Mouse (Mus musculus): ENCODE results near the gene Litaf. TPM values are rescaled to one million over a fixed set of nuclear protein-coding genes. Genes with fewer than 3 reads are reported as not detected.
"Not testable (repeated sequence)": the region's sequence is repeated elsewhere in the genome, so short reads cannot be mapped to it uniquely, and the experiment has no call there.

Gene Litaf
- polyA plus RNA-seq, 1 experiment from 2014 or later, result 28.9 TPM

- ATAC-seq, result no peak
- Histone ChIP-seq H3K4me1 (ENCODE audit: control insufficient read depth, insufficient read depth, low read depth, low read length) (peaks cover 5% of the 10 kb centered on the region; the same call in 1 of the 2 replicates), H3K27ac (ENCODE audit: low read depth, low read length) (no peak overlapping the region), H3K27me3 (replicated peaks; ENCODE audit: control insufficient read depth, insufficient read depth, low read length) (no peaks in the 10 kb centered on the region), H3K36me3 (ENCODE audit: control insufficient read depth, insufficient read depth, low read length) (no peaks in the 10 kb centered on the region), H3K4me2 (ENCODE audit: low read length) (no peak overlapping the region), H3K9ac (ENCODE audit: low read depth, low read length) (no peak overlapping the region), H3K9me3 (ENCODE audit: control insufficient read depth, low read length) (no peaks in the 10 kb centered on the region), H3K4me3 (ENCODE audit: low read length) (no peak overlapping the region)
- 95% methylated on average over 10 of the region's 10 CpGs for WGBS
These were observed 105.0 kb downstream of the Litaf start for GRCm38 (mm10) chr16:10960916-10961315.

GRCm38 (mm10) chr16:10958763-10959440 is 107.1 kb downstream of the Litaf start:
- no peaks in the 10 kb centered on the region for H3K36me3 ChIP-seq (ENCODE audit: control insufficient read depth, insufficient read depth, low read length)
- H3K9me3 ChIP-seq (ENCODE audit: control insufficient read depth, low read length), result no peaks in the 10 kb centered on the region
- no peak overlapping the region for H3K4me3 ChIP-seq (ENCODE audit: low read length)
- no peak overlapping the region for H3K4me2 ChIP-seq (ENCODE audit: low read length)
- H3K9ac ChIP-seq (ENCODE audit: low read depth, low read length), result no peak overlapping the region
- H3K27ac ChIP-seq (ENCODE audit: low read depth, low read length), result peak overlapping the region; percentile 35; the same call in 1 of the 2 replicates
- peaks cover 5% of the 10 kb centered on the region; the same call in 1 of the 2 replicates for H3K4me1 ChIP-seq (ENCODE audit: control insufficient read depth, insufficient read depth, low read depth, low read length)
- peak; percentile 67 for ATAC-seq
- WGBS, result 39% methylated on average over 7 of the region's 7 CpGs
- no peaks in the 10 kb centered on the region for H3K27me3 ChIP-seq (replicated peaks; ENCODE audit: control insufficient read depth, insufficient read depth, low read length)

GRCm38 (mm10) chr16:10958307-10958706 is 107.7 kb downstream of the Litaf start:
- not testable (repeated sequence) for ATAC-seq; H3K27ac ChIP-seq (ENCODE audit: low read depth, low read length); H3K4me2 ChIP-seq (ENCODE audit: low read length); H3K36me3 ChIP-seq (ENCODE audit: control insufficient read depth, insufficient read depth, low read length); H3K9ac ChIP-seq (ENCODE audit: low read depth, low read length); H3K9me3 ChIP-seq (ENCODE audit: control insufficient read depth, low read length); H3K4me3 ChIP-seq (ENCODE audit: low read length); H3K4me1 ChIP-seq (ENCODE audit: control insufficient read depth, insufficient read depth, low read depth, low read length); H3K27me3 ChIP-seq (replicated peaks; ENCODE audit: control insufficient read depth, insufficient read depth, low read length)
- 96% methylated on average over 12 of the region's 12 CpGs for WGBS

- Histone ChIP-seq H3K9ac (ENCODE audit: low read depth, low read length) (no peak overlapping the region), H3K27me3 (replicated peaks; ENCODE audit: control insufficient read depth, insufficient read depth, low read length) (no peaks in the 10 kb centered on the region), H3K9me3 (ENCODE audit: control insufficient read depth, low read length) (no peaks in the 10 kb centered on the region), H3K4me3 (ENCODE audit: low read length) (no peak overlapping the region), H3K36me3 (ENCODE audit: control insufficient read depth, insufficient read depth, low read length) (no peaks in the 10 kb centered on the region), H3K4me1 (ENCODE audit: control insufficient read depth, insufficient read depth, low read depth, low read length) (peaks cover 5% of the 10 kb centered on the region; the same call in 1 of the 2 replicates), H3K4me2 (ENCODE audit: low read length) (no peak overlapping the region), H3K27ac (ENCODE audit: low read depth, low read length) (0 out of 2 replicates have a peak overlapping the region, but pooled peaks have one; percentile 9)
- ATAC-seq, result no peak
- WGBS, result 82% methylated on average over 3 of the region's 3 CpGs
These were observed 108.2 kb downstream of the Litaf start for GRCm38 (mm10) chr16:10957794-10958193.

- Histone ChIP-seq H3K4me3 (ENCODE audit: low read length) (no peak overlapping the region), H3K9ac (ENCODE audit: low read depth, low read length) (no peak overlapping the region), H3K9me3 (ENCODE audit: control insufficient read depth, low read length) (no peaks in the 10 kb centered on the region), H3K27ac (ENCODE audit: low read depth, low read length) (peak overlapping the region; percentile 26; the same call in 1 of the 2 replicates), H3K4me2 (ENCODE audit: low read length) (no peak overlapping the region), H3K36me3 (ENCODE audit: control insufficient read depth, insufficient read depth, low read length) (no peaks in the 10 kb centered on the region), H3K27me3 (replicated peaks; ENCODE audit: control insufficient read depth, insufficient read depth, low read length) (no peaks in the 10 kb centered on the region), H3K4me1 (ENCODE audit: control insufficient read depth, insufficient read depth, low read depth, low read length) (peaks cover 5% of the 10 kb centered on the region; the same call in 1 of the 2 replicates)
- peak; percentile 69 for ATAC-seq
- 45% methylated on average over 8 of the region's 8 CpGs for WGBS
These were observed 108.8 kb downstream of the Litaf start for GRCm38 (mm10) chr16:10956938-10957685.

- WGBS, result 89% methylated on average over 4 of the region's 4 CpGs
- Histone ChIP-seq H3K27ac (ENCODE audit: low read depth, low read length) (no peak overlapping the region), H3K4me2 (ENCODE audit: low read length) (no peak overlapping the region), H3K36me3 (ENCODE audit: control insufficient read depth, insufficient read depth, low read length) (no peaks in the 10 kb centered on the region), H3K27me3 (replicated peaks; ENCODE audit: control insufficient read depth, insufficient read depth, low read length) (no peaks in the 10 kb centered on the region), H3K4me3 (ENCODE audit: low read length) (no peak overlapping the region), H3K9ac (ENCODE audit: low read depth, low read length) (no peak overlapping the region), H3K4me1 (ENCODE audit: control insufficient read depth, insufficient read depth, low read depth, low read length) (peaks cover 5% of the 10 kb centered on the region; the same call in 1 of the 2 replicates), H3K9me3 (ENCODE audit: control insufficient read depth, low read length) (no peaks in the 10 kb centered on the region)
- no peak for ATAC-seq
These were observed 110.9 kb downstream of the Litaf start for GRCm38 (mm10) chr16:10955078-10955477.

- 80% methylated on average over 3 of the region's 3 CpGs for WGBS
- Histone ChIP-seq H3K36me3 (ENCODE audit: control insufficient read depth, insufficient read depth, low read length) (no peaks in the 10 kb centered on the region), H3K9ac (ENCODE audit: low read depth, low read length) (no peak overlapping the region), H3K27me3 (replicated peaks; ENCODE audit: control insufficient read depth, insufficient read depth, low read length) (no peaks in the 10 kb centered on the region), H3K4me2 (ENCODE audit: low read length) (no peak overlapping the region), H3K9me3 (ENCODE audit: control insufficient read depth, low read length) (no peaks in the 10 kb centered on the region), H3K4me3 (ENCODE audit: low read length) (no peak overlapping the region), H3K27ac (ENCODE audit: low read depth, low read length) (no peak overlapping the region), H3K4me1 (ENCODE audit: control insufficient read depth, insufficient read depth, low read depth, low read length) (peaks cover 5% of the 10 kb centered on the region; the same call in 1 of the 2 replicates)
- no peak for ATAC-seq
These were observed 113.1 kb downstream of the Litaf start for GRCm38 (mm10) chr16:10952881-10953280.

GRCm38 (mm10) chr16:10952071-10952470 is 113.9 kb downstream of the Litaf start:
- 45% methylated on average over 2 of the region's 2 CpGs for WGBS
- no peaks in the 10 kb centered on the region for H3K36me3 ChIP-seq (ENCODE audit: control insufficient read depth, insufficient read depth, low read length)
- no peaks in the 10 kb centered on the region for H3K27me3 ChIP-seq (replicated peaks; ENCODE audit: control insufficient read depth, insufficient read depth, low read length)
- H3K27ac ChIP-seq (ENCODE audit: low read depth, low read length), result no peak overlapping the region
- ATAC-seq, result no peak
- no peaks in the 10 kb centered on the region for H3K9me3 ChIP-seq (ENCODE audit: control insufficient read depth, low read length)
- no peak overlapping the region for H3K9ac ChIP-seq (ENCODE audit: low read depth, low read length)
- H3K4me2 ChIP-seq (ENCODE audit: low read length), result no peak overlapping the region
- H3K4me1 ChIP-seq (ENCODE audit: control insufficient read depth, insufficient read depth, low read depth, low read length), result peaks cover 5% of the 10 kb centered on the region; the same call in 1 of the 2 replicates
- no peak overlapping the region for H3K4me3 ChIP-seq (ENCODE audit: low read length)

- Histone ChIP-seq H3K4me3 (ENCODE audit: low read length) (no peak overlapping the region), H3K9ac (ENCODE audit: low read depth, low read length) (no peak overlapping the region), H3K4me2 (ENCODE audit: low read length) (no peak overlapping the region), H3K27ac (ENCODE audit: low read depth, low read length) (no peak overlapping the region), H3K9me3 (ENCODE audit: control insufficient read depth, low read length) (no peaks in the 10 kb centered on the region), H3K27me3 (replicated peaks; ENCODE audit: control insufficient read depth, insufficient read depth, low read length) (no peaks in the 10 kb centered on the region), H3K36me3 (ENCODE audit: control insufficient read depth, insufficient read depth, low read length) (no peaks in the 10 kb centered on the region), H3K4me1 (ENCODE audit: control insufficient read depth, insufficient read depth, low read depth, low read length) (0 out of 2 replicates have a peak, but pooled peaks cover under 1% of the 10 kb centered on the region)
- ATAC-seq, result no peak
- WGBS, result 8% methylated on average over 3 of the region's 3 CpGs
These were observed 114.4 kb downstream of the Litaf start for GRCm38 (mm10) chr16:10951581-10951980.
